Mouse (Mus musculus) G1E (cell line): ENCODE measurements around the gene Psd.

Experiments
- CTCF ChIP-seq: IDR thresholded peaks from 2 replicates; pipeline ENCODE4 v1.5.1; 2012; ENCODE audit warnings: low read depth, low read length, inconsistent platforms, mixed read lengths
- GATA1 ChIP-seq: IDR thresholded peaks from 2 replicates; pipeline ENCODE4 v1.6.1; 2012; ENCODE audit warnings: borderline replicate concordance, low read length, inconsistent platforms, mixed read lengths
- POLR2AphosphoS5 ChIP-seq: IDR thresholded peaks from 2 replicates; pipeline ENCODE4 v1.6.1; 2012; ENCODE audit warnings: low read depth, low read length, inconsistent platforms; ENCODE audit not compliant: insufficient replicate concordance
- TAL1 ChIP-seq: conservative IDR thresholded peaks from 2 replicates; pipeline ENCODE4 v1.6.1; 2012; ENCODE audit warnings: low read depth, low read length, inconsistent platforms, mixed read lengths

DNA sequence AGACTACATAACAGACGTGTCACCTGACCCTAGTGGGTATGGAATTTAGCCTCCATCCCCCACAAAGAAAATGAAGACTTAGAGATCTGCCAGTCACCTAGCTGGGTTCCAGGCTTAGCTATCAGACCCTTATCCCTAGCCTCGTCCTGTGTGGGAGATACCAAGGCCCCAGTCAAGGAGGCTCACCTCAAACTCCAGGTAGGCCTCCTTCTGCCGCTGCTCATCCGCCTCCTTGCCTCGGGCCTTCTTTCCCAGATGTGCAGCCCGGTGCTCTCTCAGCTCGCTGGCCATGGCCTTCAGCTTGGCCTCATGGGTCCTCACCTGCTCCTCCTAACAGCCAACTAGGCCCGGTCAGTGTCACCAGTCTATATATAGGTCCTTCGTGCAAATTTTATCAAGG is 13.8 kb downstream of the Psd start:
- no peak for TF ChIP-seq CTCF
- TF ChIP-seq GATA1: no peak
- no peak for TF ChIP-seq TAL1
- no peak for TF ChIP-seq POLR2AphosphoS5
